Mouse (Mus musculus): Measurements from ENCODE around the gene Itm2c.

- TF ChIP-seq CTCF (IDR thresholded peaks at IDR 0.05; ENCODE audit: low read depth, low read length) (no peak), POLR2AphosphoS5 (IDR thresholded peaks at IDR 0.05; ENCODE audit: insufficient replicate concordance, low read depth, low read length) (no peak), GATA1 (IDR thresholded peaks at IDR 0.05; ENCODE audit: borderline replicate concordance, low read length) (no peak), TAL1 (conservative IDR thresholded peaks at IDR 0.05; ENCODE audit: low read depth, low read length) (no peak), GATA2 (IDR thresholded peaks at IDR 0.05; ENCODE audit: borderline replicate concordance, low read depth, low read length) (no peak)
These were observed 22.9 kb downstream of the Itm2c start for GRCm38 (mm10) chr1:85916830-85917450.

All from G1E (cell line).